17 mouse cellular contexts compared by ENCODE assay signal in the genomic region with DNA sequence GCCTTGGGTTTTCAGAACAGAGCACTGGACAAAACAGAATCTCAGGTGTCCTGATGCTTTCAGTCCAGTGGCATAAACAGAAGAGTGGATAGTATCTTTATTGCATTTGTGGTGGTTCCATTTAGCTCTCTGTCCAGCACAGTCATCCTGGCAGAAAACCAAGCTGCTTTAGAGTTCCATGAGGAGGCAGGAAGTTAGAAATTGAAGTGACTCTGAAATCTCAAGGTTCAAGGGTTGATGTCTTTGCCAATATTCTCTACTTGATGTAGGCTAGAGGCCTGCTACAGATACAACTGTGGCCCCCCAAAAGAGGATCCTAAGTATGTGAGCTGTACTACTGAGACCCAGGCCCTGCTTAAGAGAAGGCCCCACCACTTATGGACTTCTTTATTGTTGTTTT. TPM values are rescaled to one million over a fixed set of nuclear protein-coding genes. Genes with fewer than 3 reads are reported as not detected.
DNase-seq lines count a peak whose midpoint lies in the region; ATAC-seq and TF ChIP-seq lines count a peak whose summit lies in the region.
"Had no signal": no experiment of that assay in that cellular context is flagged by ENCODE, and none has a peak within 500 bp of the region (broad histone marks: within the 10 kb centered on the region; RNA-seq: fewer than 3 reads in every experiment).

No protein-coding gene starts in this region.

- H3K4me2 ChIP-seq in heart, postnatal 0 days (ENCODE audit: low read depth, low read length): no peak overlapping the region
- H3K4me2 ChIP-seq: embryonic facial prominence, embryonic 13.5 days; limb, embryonic 15.5 days; liver, embryonic 15.5 days had no signal

- TF ChIP-seq CTCF in heart, postnatal 0 days (IDR thresholded peaks at IDR 0.05; ENCODE audit: low read depth): no peak
- TF ChIP-seq CTCF in lung, adult 2 months (IDR thresholded peaks at IDR 0.05; ENCODE audit: insufficient read depth, low read length): no peak

- H3K27ac ChIP-seq in heart, postnatal 0 days (ENCODE audit: low read depth): peak overlapping the region; percentile 46
- H3K27ac ChIP-seq: embryonic facial prominence, embryonic 13.5 days; hindbrain, postnatal 0 days; limb, embryonic 15.5 days; liver, embryonic 15.5 days had no signal

- no peak for TF ChIP-seq EP300 in heart, postnatal 0 days (IDR thresholded peaks at IDR 0.05; ENCODE audit: low read depth)

- no peaks in the 10 kb centered on the region for H3K9me3 ChIP-seq in heart, postnatal 0 days (replicated peaks; ENCODE audit: control insufficient read depth, low read length)
- H3K9me3 ChIP-seq: embryonic facial prominence, embryonic 13.5 days; limb, embryonic 15.5 days; liver, embryonic 15.5 days had no signal

- intact Hi-C loops in heart, postnatal 25 days (cut with DNase I): loop anchor here (5.0 kb wide), 1 partner anchor 54 kb away; a partner anchor contains a TSS

- DNase-seq in cerebellum, adult 9-10 months: peak; percentile 58
- DNase-seq in cerebellum, postnatal 25 days: no peak
- DNase-seq in heart, postnatal 0 days (ENCODE audit: low spot score): no peak
- DNase-seq in heart, postnatal 25 days (ENCODE audit: low spot score): no peak
- peak; percentile 5 for DNase-seq in lung, postnatal 14 days
- no peak for DNase-seq in lung, adult 2 months
- DNase-seq in brain, adult 2 months (ENCODE audit: low read depth, low spot score): peak; percentile 47
- no peak for DNase-seq in embryo, embryonic 10 days (ENCODE audit: low spot score)
- DNase-seq: right cerebral cortex, postnatal 4 days; thymus, postnatal 25 days had no signal

- no peak overlapping the region for H3K9ac ChIP-seq in heart, postnatal 0 days (replicated peaks; ENCODE audit: low read depth, low read length)
- H3K9ac ChIP-seq: embryonic facial prominence, embryonic 13.5 days; limb, embryonic 15.5 days; liver, embryonic 15.5 days had no signal

- no peak for TF ChIP-seq POLR2A in lung, adult 2 months (IDR thresholded peaks at IDR 0.05; ENCODE audit: borderline replicate concordance, extremely low read depth, low read depth, low read length)

- H3K27me3 ChIP-seq in heart, postnatal 0 days (ENCODE audit: control insufficient read depth, insufficient read depth, low read length): no peaks in the 10 kb centered on the region
- H3K27me3 ChIP-seq: limb, embryonic 15.5 days had no signal

- no peak for ATAC-seq in heart, postnatal 0 days (ENCODE audit: insufficient read depth, low read depth)
- ATAC-seq: forebrain, embryonic 14.5 days; hindbrain, postnatal 0 days; intestine, postnatal 0 days had no signal

- no peaks in the 10 kb centered on the region for H3K36me3 ChIP-seq in heart, postnatal 0 days (replicated peaks; ENCODE audit: control insufficient read depth, insufficient read depth, low read length)
- H3K36me3 ChIP-seq: embryonic facial prominence, embryonic 13.5 days; limb, embryonic 15.5 days; liver, embryonic 15.5 days had no signal

- H3K4me3 ChIP-seq in heart, postnatal 0 days (ENCODE audit: low read depth, low read length): no peak overlapping the region
- H3K4me3 ChIP-seq in lung, adult 2 months (replicated peaks; ENCODE audit: extremely low read depth, low read depth, low read length): no peak overlapping the region
- H3K4me3 ChIP-seq: embryonic facial prominence, embryonic 13.5 days; limb, embryonic 15.5 days; liver, embryonic 15.5 days had no signal

- peaks cover 15% of the 10 kb centered on the region; the same call in 1 of the 2 replicates for H3K4me1 ChIP-seq in heart, postnatal 0 days (ENCODE audit: control insufficient read depth, insufficient read depth)
- H3K4me1 ChIP-seq in lung, adult 2 months (ENCODE audit: control insufficient read depth, insufficient read depth, low read length): no peaks in the 10 kb centered on the region; the same call in none of the 2 replicates
- H3K4me1 ChIP-seq: embryonic facial prominence, embryonic 13.5 days; limb, embryonic 15.5 days; liver, embryonic 15.5 days had no signal

RNA-seq across cellular contexts. Expression of a gene that starts 55.8 kb away (rescaled TPM):
- 10.0 and 11.5 TPM in 2 replicates for total RNA-seq in heart, postnatal 0 days (2014; rRNA removed; ENCODE audit: low replicate concordance)
- 1.8 and 2.2 TPM in 2 replicates for polyA plus RNA-seq in heart, postnatal 0 days (2015; fragmentation: Nextera tagmentation; extraction: Ambion mirVana)
- 1 to 10 TPM; 7.6 to 8.4 TPM for total RNA-seq in heart, postnatal 25 days (2021)
- 3.9 and 5.1 TPM in 2 replicates for polyA plus RNA-seq in lung, adult 2 months (2012; rRNA removed)
- polyA plus RNA-seq: C2C12 had no signal

Comparison
In these comparisons a context has a peak if more than half of its experiments do, and no peak if none do; other contexts are left out.
1. DNase-seq: peak in cerebellum, adult 9-10 months (single experiment), lung, postnatal 14 days (single experiment) and brain, adult 2 months (single experiment); none in cerebellum, postnatal 25 days (0 of 2), heart, postnatal 0 days (single experiment), heart, postnatal 25 days (single experiment), lung, adult 2 months (single experiment) and embryo, embryonic 10 days (single experiment).